Mouse (Mus musculus): ENCODE measurements around the gene Psme3. TPM values are rescaled to one million over a fixed set of nuclear protein-coding genes. Genes with fewer than 3 reads are reported as not detected.

Psme3 gene
- polyA plus RNA-seq, 1 experiment from 2014 or later: 189 TPM

- 86% methylated on average over 5 of the region's 5 CpGs for WGBS
- H3K9me3 ChIP-seq: no peaks in the 10 kb centered on the region
- no peaks in the 10 kb centered on the region for H3K36me3 ChIP-seq (replicated peaks)
- no peak overlapping the region for H3K27ac ChIP-seq (replicated peaks)
- no peak for DNase-seq (ENCODE audit: low spot score)
- no peaks in the 10 kb centered on the region; the same call in 1 of the 2 replicates for H3K27me3 ChIP-seq (replicated peaks; ENCODE audit: low read depth, poor library complexity, severe bottlenecking)
- peaks cover 12% of the 10 kb centered on the region; the same call in 1 of the 2 replicates for H3K4me1 ChIP-seq
- H3K4me3 ChIP-seq: no peak overlapping the region
Measured at GRCm38 (mm10) chr11:101364531-101364931, 48.5 kb downstream of the Psme3 start.

- Histone ChIP-seq H3K27ac (replicated peaks) (no peak within 1 kb of the TSS), H3K27me3 (replicated peaks; ENCODE audit: low read depth, poor library complexity, severe bottlenecking) (no peaks in the 10 kb centered on the region), H3K36me3 (replicated peaks) (no peaks in the 10 kb centered on the region), H3K4me1 (no peaks in the 10 kb centered on the region), H3K4me3 (no peak within 1 kb of the TSS), H3K9me3 (no peaks in the 10 kb centered on the region)
- no peak for DNase-seq (ENCODE audit: low spot score)
- WGBS: 87% methylated on average over 8 of the region's 8 CpGs
Measured at GRCm38 (mm10) chr11:101367326-101367935, 51.4 kb downstream of the Psme3 start, which contains the start of gene G6pc. Gene G6pc, plus strand, starts transcription at chr11:101367561.

DNA sequence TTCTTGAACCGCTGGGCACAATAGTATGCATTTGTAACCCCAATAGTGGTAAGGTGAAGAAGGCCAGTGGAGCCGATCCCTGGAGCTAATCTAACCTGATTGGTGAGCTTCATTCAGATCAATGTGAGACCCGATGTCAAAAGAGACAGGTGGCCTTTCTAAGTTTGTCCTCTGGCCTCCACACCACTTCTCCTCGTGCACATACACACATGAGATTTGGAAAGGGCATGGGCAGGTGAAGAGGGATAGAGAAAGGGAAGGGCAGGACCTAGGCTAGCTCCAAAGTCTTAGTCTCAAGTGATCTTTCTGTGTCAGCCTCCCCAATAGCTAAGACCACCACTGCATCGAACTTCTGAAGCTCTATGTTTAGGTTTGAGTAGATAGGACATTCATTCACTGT lies 54.1 kb downstream of the Psme3 start:
- Histone ChIP-seq H3K9me3 (no peaks in the 10 kb centered on the region), H3K27ac (replicated peaks) (no peak overlapping the region), H3K36me3 (replicated peaks) (no peaks in the 10 kb centered on the region), H3K4me3 (no peak overlapping the region), H3K4me1 (no peaks in the 10 kb centered on the region), H3K27me3 (replicated peaks; ENCODE audit: low read depth, poor library complexity, severe bottlenecking) (no peaks in the 10 kb centered on the region)
- WGBS: 78% methylated on average over 5 of the region's 5 CpGs
- DNase-seq (ENCODE audit: low spot score): no peak

Small RNA genes within 50 kb of the gene (microRNA-seq; reads per million reads assigned to microRNA genes)
- not detected for gene Gm25593

Other genes starting within 250 kb of the Psme3 start
- 7.4 and 8.9 TPM in 2 replicates for gene Naglu, start 246.2 kb upstream of the Psme3 start, polyA plus RNA-seq (2016; fragmentation: Nextera tagmentation; extraction: Ambion mirVana)
- 0.21 TPM in 1 of 2 replicates, not detected in the other for gene Hsd17b1, start 237.8 kb upstream of the Psme3 start, polyA plus RNA-seq (2016; fragmentation: Nextera tagmentation; extraction: Ambion mirVana)
- 48.7 and 51.1 TPM in 2 replicates for gene Coasy, start 233.6 kb upstream of the Psme3 start, polyA plus RNA-seq (2016; fragmentation: Nextera tagmentation; extraction: Ambion mirVana)
- gene Mlx, start 228.9 kb upstream of the Psme3 start, polyA plus RNA-seq (2016; fragmentation: Nextera tagmentation; extraction: Ambion mirVana): 40.6 and 41.0 TPM in 2 replicates
- 69.5 and 72.3 TPM in 2 replicates for gene Psmc3ip, start 220.8 kb upstream of the Psme3 start, polyA plus RNA-seq (2016; fragmentation: Nextera tagmentation; extraction: Ambion mirVana)
- gene Retreg3, start 196.3 kb upstream of the Psme3 start, polyA plus RNA-seq (2016; fragmentation: Nextera tagmentation; extraction: Ambion mirVana): 19.7 and 20.2 TPM in 2 replicates
- gene Tubg1, start 196.3 kb upstream of the Psme3 start, polyA plus RNA-seq (2016; fragmentation: Nextera tagmentation; extraction: Ambion mirVana): 135 and 142 TPM in 2 replicates
- gene Tubg2, start 160.3 kb upstream of the Psme3 start, polyA plus RNA-seq (2016; fragmentation: Nextera tagmentation; extraction: Ambion mirVana): 4.9 and 5.7 TPM in 2 replicates
- gene Cntnap1, start 145.7 kb upstream of the Psme3 start, polyA plus RNA-seq (2016; fragmentation: Nextera tagmentation; extraction: Ambion mirVana): 0.23 and 0.31 TPM in 2 replicates
- 3.7 and 4.0 TPM in 2 replicates for gene Plekhh3, start 144.9 kb upstream of the Psme3 start, polyA plus RNA-seq (2016; fragmentation: Nextera tagmentation; extraction: Ambion mirVana)
- gene Ccr10, start 140.8 kb upstream of the Psme3 start, polyA plus RNA-seq (2016; fragmentation: Nextera tagmentation; extraction: Ambion mirVana): 0.16 TPM in 1 of 2 replicates, not detected in the other
- gene Ezh1, start 89.8 kb upstream of the Psme3 start, polyA plus RNA-seq (2016; fragmentation: Nextera tagmentation; extraction: Ambion mirVana): 13.3 and 14.5 TPM in 2 replicates
- gene Ramp2, start 70.2 kb upstream of the Psme3 start, polyA plus RNA-seq (2016; fragmentation: Nextera tagmentation; extraction: Ambion mirVana): 66.4 and 68.4 TPM in 2 replicates
- 124 TPM in 2 replicates for gene Vps25, start 62.5 kb upstream of the Psme3 start, polyA plus RNA-seq (2016; fragmentation: Nextera tagmentation; extraction: Ambion mirVana)
- 6.0 and 8.3 TPM in 2 replicates for gene Wnk4, start 55.6 kb upstream of the Psme3 start, polyA plus RNA-seq (2016; fragmentation: Nextera tagmentation; extraction: Ambion mirVana)
- 1.3 and 1.4 TPM in 2 replicates for gene Cntd1, start 37.2 kb upstream of the Psme3 start, polyA plus RNA-seq (2016; fragmentation: Nextera tagmentation; extraction: Ambion mirVana)
- gene Coa3, start 37.1 kb upstream of the Psme3 start, polyA plus RNA-seq (2016; fragmentation: Nextera tagmentation; extraction: Ambion mirVana): 200 and 203 TPM in 2 replicates
- gene Becn1, start 13.9 kb upstream of the Psme3 start, polyA plus RNA-seq (2016; fragmentation: Nextera tagmentation; extraction: Ambion mirVana): 141 and 154 TPM in 2 replicates
- 2.6 and 3.4 TPM in 2 replicates for gene Aoc2, start 8.8 kb downstream of the Psme3 start, polyA plus RNA-seq (2016; fragmentation: Nextera tagmentation; extraction: Ambion mirVana)
- gene Aoc3, start 14.4 kb downstream of the Psme3 start, polyA plus RNA-seq (2016; fragmentation: Nextera tagmentation; extraction: Ambion mirVana): 0.04 TPM in 1 of 2 replicates, not detected in the other
- gene G6pc, start 51.3 kb downstream of the Psme3 start, polyA plus RNA-seq (2016; fragmentation: Nextera tagmentation; extraction: Ambion mirVana): not detected in 2 replicates
- gene Aarsd1, start 101.4 kb downstream of the Psme3 start, polyA plus RNA-seq (2016; fragmentation: Nextera tagmentation; extraction: Ambion mirVana): 102 and 110 TPM in 2 replicates
- gene Gm27029, start 108.6 kb downstream of the Psme3 start, polyA plus RNA-seq (2016; fragmentation: Nextera tagmentation; extraction: Ambion mirVana): 12.6 and 13.1 TPM in 2 replicates
- gene Rundc1, start 108.9 kb downstream of the Psme3 start, polyA plus RNA-seq (2016; fragmentation: Nextera tagmentation; extraction: Ambion mirVana): 17.5 and 21.4 TPM in 2 replicates
- 3.9 and 4.7 TPM in 2 replicates for gene Ptges3l, start 109.1 kb downstream of the Psme3 start, polyA plus RNA-seq (2016; fragmentation: Nextera tagmentation; extraction: Ambion mirVana)
- gene Rpl27, start 126.1 kb downstream of the Psme3 start, polyA plus RNA-seq (2016; fragmentation: Nextera tagmentation; extraction: Ambion mirVana): 469 and 481 TPM in 2 replicates
- 2.1 and 3.1 TPM in 2 replicates for gene Ifi35, start 132.2 kb downstream of the Psme3 start, polyA plus RNA-seq (2016; fragmentation: Nextera tagmentation; extraction: Ambion mirVana)
- 16.5 and 31.6 TPM in 2 replicates for gene Rnd2, start 148.8 kb downstream of the Psme3 start, polyA plus RNA-seq (2016; fragmentation: Nextera tagmentation; extraction: Ambion mirVana)
- 21.3 and 29.6 TPM in 2 replicates for gene Vat1, start 150.0 kb downstream of the Psme3 start, polyA plus RNA-seq (2016; fragmentation: Nextera tagmentation; extraction: Ambion mirVana)
- 23.7 and 27.0 TPM in 2 replicates for gene Brca1, start 235.7 kb downstream of the Psme3 start, polyA plus RNA-seq (2016; fragmentation: Nextera tagmentation; extraction: Ambion mirVana)
- 68.0 and 70.0 TPM in 2 replicates for gene Nbr1, start 235.9 kb downstream of the Psme3 start, polyA plus RNA-seq (2016; fragmentation: Nextera tagmentation; extraction: Ambion mirVana)